Mouse (Mus musculus) heart, embryonic 12.5 days (tissue): ENCODE measurements around the gene Tent5c. TPM values are rescaled to one million over a fixed set of nuclear protein-coding genes. Genes with fewer than 3 reads are reported as not detected.

Source experiments
- ATAC-seq: fragments of 200-750 bp; cut with Nextera tagmentation; 2 replicates; pipeline ENCODE4 v1.8.0; 2017; ENCODE audit warnings: moderate TSS enrichment, moderate library complexity; ENCODE audit not compliant: insufficient number of reproducible peaks, low FRiP score
- H3K27ac ChIP-seq: fragments of 300-500 bp; sonication (generic); 2 replicates; pipeline ENCODE4 v1.5.1; 2016; ENCODE audit warnings: mild to moderate bottlenecking, moderate library complexity; ENCODE audit not compliant: poor library complexity, severe bottlenecking
- H3K27me3 ChIP-seq: fragments of 300-500 bp; sonication (generic); replicated peaks from 2 replicates; pipeline ENCODE4 v1.6.1; 2016; ENCODE audit warnings: mild to moderate bottlenecking, moderate library complexity
- H3K36me3 ChIP-seq: fragments of 300-500 bp; sonication (generic); 2 replicates; pipeline ENCODE4 v1.6.1; 2016; ENCODE audit warnings: mild to moderate bottlenecking, moderate library complexity
- H3K4me1 ChIP-seq: fragments of 300-500 bp; sonication (generic); replicated peaks from 2 replicates; pipeline ENCODE4 v1.6.1; 2016; ENCODE audit warnings: mild to moderate bottlenecking
- H3K4me2 ChIP-seq: fragments of 300-500 bp; sonication (generic); 2 replicates; pipeline ENCODE4 v1.6.1; 2016; ENCODE audit warnings: mild to moderate bottlenecking, moderate library complexity
- H3K4me3 ChIP-seq: fragments of 300-500 bp; sonication (generic); 2 replicates; pipeline ENCODE4 v1.5.1; 2016; ENCODE audit warnings: mild to moderate bottlenecking
- H3K9ac ChIP-seq: fragments of 300-500 bp; sonication (generic); 2 replicates; pipeline ENCODE4 v1.6.1; 2016; ENCODE audit warnings: mild to moderate bottlenecking, moderate library complexity
- H3K9me3 ChIP-seq: fragments of 300-500 bp; sonication (generic); replicated peaks from 2 replicates; pipeline ENCODE4 v1.6.1; 2016; ENCODE audit warnings: mild to moderate bottlenecking, moderate library complexity
- WGBS: fragments of 180-500 bp; shearing (Covaris S2); methylation state at CpG from one replicate; pipeline ENCODE4 v1.1.7; 2016; 5-methylcytosine and 5-hydroxymethylcytosine counted together
- polyA plus RNA-seq: library from polyadenylated mRNA; unstranded; fragments of >200 nt; fragmentation: Nextera tagmentation; extraction: Ambion mirVana; gene quantifications from 2 replicates; pipeline ENCODE4 v1.2.1, GENCODE M21; 2016

Gene Tent5c
- polyA plus RNA-seq, 1 experiment from 2014 or later, result 24.8 TPM

- no peak for ATAC-seq
- Histone ChIP-seq H3K27me3 (peaks cover 25% of the 10 kb centered on the region), H3K36me3 (no peaks in the 10 kb centered on the region), H3K4me2 (peak overlapping the region; percentile 9; the same call in 1 of the 2 replicates), H3K4me1 (peaks cover 17% of the 10 kb centered on the region), H3K27ac (no peak overlapping the region), H3K4me3 (peak overlapping the region; percentile 76), H3K9ac (no peak overlapping the region), H3K9me3 (no peaks in the 10 kb centered on the region)
- WGBS, result 70% methylated on average over 2 of the region's 2 CpGs
These were observed 2.1 kb downstream of the Tent5c start for GRCm38 (mm10) chr3:100487046-100487445.

- Histone ChIP-seq H3K9ac (peak overlapping the region; percentile 51; the same call in 1 of the 2 replicates), H3K36me3 (no peaks in the 10 kb centered on the region), H3K4me2 (peak overlapping the region; percentile 38; the same call in 1 of the 2 replicates), H3K27me3 (peaks cover 25% of the 10 kb centered on the region), H3K27ac (0 out of 2 replicates have a peak overlapping the region, but pooled peaks have one; percentile 39), H3K9me3 (no peaks in the 10 kb centered on the region), H3K4me3 (peak overlapping the region; percentile 76), H3K4me1 (peaks cover 19% of the 10 kb centered on the region)
- ATAC-seq, result no peak
- 50% methylated on average over 11 of the region's 11 CpGs for WGBS
These were observed 3.6 kb downstream of the Tent5c start for GRCm38 (mm10) chr3:100485390-100486132.

GRCm38 (mm10) chr3:100482971-100483610, 6.0 kb downstream of the Tent5c start:
- Histone ChIP-seq H3K9me3 (no peaks in the 10 kb centered on the region), H3K4me3 (no peak overlapping the region), H3K4me2 (peak overlapping the region; percentile 42; the same call in 1 of the 2 replicates), H3K27ac (peak overlapping the region; percentile 67; the same call in 1 of the 2 replicates), H3K9ac (no peak overlapping the region), H3K36me3 (no peaks in the 10 kb centered on the region), H3K27me3 (peaks cover 25% of the 10 kb centered on the region), H3K4me1 (peaks cover 12% of the 10 kb centered on the region; the same call in 1 of the 2 replicates)
- 69% methylated on average over 5 of the region's 5 CpGs for WGBS
- ATAC-seq, result peak; percentile 86

- H3K36me3 ChIP-seq, result no peaks in the 10 kb centered on the region
- ATAC-seq, result peak; percentile 87
- H3K4me2 ChIP-seq, result peak overlapping the region; percentile 42
- H3K27me3 ChIP-seq, result peaks cover 21% of the 10 kb centered on the region
- H3K4me1 ChIP-seq, result peaks cover 12% of the 10 kb centered on the region; the same call in 1 of the 2 replicates
- H3K27ac ChIP-seq, result peak overlapping the region; percentile 67
- no peak overlapping the region for H3K9ac ChIP-seq
- H3K4me3 ChIP-seq, result no peak overlapping the region; the same call in 1 of the 2 replicates
- no peaks in the 10 kb centered on the region for H3K9me3 ChIP-seq
- WGBS, result 23% methylated on average over 7 of the region's 7 CpGs
These were observed 6.7 kb downstream of the Tent5c start for GRCm38 (mm10) chr3:100482324-100482911.

DNA sequence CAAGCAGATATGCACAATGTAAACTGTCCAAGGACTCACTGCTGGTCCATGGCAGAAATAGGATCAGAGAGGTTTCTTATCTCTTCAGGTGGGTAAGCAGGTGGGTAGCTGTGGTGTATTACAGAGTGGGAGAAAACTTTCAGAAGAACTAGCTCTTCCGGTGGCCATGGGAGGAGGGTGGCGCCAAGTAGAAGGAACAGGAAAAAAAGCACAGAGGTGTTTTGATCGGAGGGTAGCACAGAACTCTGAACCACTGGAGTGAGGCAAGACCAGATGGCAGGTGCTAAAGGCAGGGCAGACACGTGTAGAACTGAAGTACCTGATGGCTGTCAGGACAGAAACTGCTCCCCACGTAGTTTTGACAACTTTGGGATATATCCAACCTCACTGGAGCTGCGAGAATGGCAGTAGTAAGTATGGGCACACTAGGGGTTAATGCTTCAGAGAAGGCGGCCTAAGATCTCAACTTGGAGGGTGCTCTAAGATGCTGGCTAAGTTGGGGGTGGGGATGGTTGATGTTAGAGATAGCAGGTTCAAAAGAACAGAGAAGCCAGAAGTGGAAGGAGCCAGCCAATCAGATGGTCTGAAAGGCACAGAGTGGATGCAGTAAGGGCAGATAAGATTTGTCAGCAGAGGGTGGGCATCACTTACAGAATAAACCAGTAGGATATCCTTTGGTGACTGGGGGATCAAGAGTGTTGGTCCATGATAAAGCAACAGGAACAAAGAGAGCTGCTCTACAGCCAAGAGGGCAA, 8.7 kb downstream of the Tent5c start:
- ATAC-seq, result no peak
- Histone ChIP-seq H3K36me3 (no peaks in the 10 kb centered on the region), H3K9me3 (no peaks in the 10 kb centered on the region), H3K27ac (no peak overlapping the region), H3K4me1 (peaks cover 12% of the 10 kb centered on the region; the same call in 1 of the 2 replicates), H3K27me3 (0 out of 2 replicates have a peak, but pooled peaks cover 2% of the 10 kb centered on the region), H3K4me3 (no peak overlapping the region), H3K4me2 (peak overlapping the region; percentile 42), H3K9ac (no peak overlapping the region)
- WGBS, result 66% methylated on average over 7 of the region's 7 CpGs

- Histone ChIP-seq H3K4me1 (no peaks in the 10 kb centered on the region), H3K36me3 (no peaks in the 10 kb centered on the region), H3K9me3 (no peaks in the 10 kb centered on the region), H3K27me3 (no peaks in the 10 kb centered on the region), H3K4me2 (no peak overlapping the region), H3K9ac (no peak overlapping the region), H3K4me3 (no peak overlapping the region), H3K27ac (no peak overlapping the region)
- ATAC-seq, result no peak
- 58% methylated on average over 7 of the region's 8 CpGs for WGBS
These were observed 14.1 kb downstream of the Tent5c start for GRCm38 (mm10) chr3:100474950-100475472.

DNA sequence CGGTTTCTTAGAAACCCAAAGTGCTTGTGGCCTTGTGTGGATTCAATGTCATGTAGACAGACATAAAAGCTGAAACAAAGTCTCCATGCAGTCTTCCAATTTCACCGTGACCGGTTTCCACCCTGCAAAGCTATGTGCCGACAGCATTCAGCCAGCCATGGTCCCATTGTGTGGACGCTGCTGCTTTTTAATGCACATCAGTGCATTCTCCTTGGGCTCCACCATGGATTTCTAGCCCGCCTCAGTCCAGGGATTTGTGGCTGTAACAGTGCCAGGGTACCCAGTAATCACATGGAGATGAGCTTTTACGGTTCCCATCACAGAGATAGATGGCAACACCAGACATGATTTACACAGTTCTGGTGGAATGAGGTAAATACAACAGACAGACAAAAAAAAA, 14.6 kb downstream of the Tent5c start:
- Histone ChIP-seq H3K27me3 (no peaks in the 10 kb centered on the region), H3K9me3 (no peaks in the 10 kb centered on the region), H3K36me3 (no peaks in the 10 kb centered on the region), H3K9ac (no peak overlapping the region), H3K4me2 (no peak overlapping the region), H3K4me1 (no peaks in the 10 kb centered on the region), H3K4me3 (no peak overlapping the region), H3K27ac (no peak overlapping the region)
- WGBS, result 91% methylated on average over 7 of the region's 7 CpGs
- ATAC-seq, result no peak

DNA sequence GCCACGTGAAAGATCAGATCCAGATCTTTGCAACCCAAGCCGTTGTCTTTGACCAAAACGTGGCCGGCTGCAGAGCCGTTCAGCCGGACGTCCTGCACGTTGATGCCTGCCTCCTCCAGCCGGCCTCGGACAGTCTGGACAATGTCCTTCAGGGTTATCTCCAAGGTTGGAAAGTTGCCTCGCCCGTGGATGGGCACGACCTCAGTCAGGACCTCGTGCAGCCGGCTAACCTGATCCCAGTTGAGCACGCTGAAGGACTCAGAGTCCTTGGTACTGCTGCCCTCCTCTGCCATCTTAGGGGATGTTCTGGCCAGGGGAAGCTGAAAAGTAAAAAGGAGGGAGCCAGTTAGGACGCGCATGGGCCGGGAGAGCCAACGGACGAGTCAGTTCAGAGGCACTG, 16.0 kb downstream of the Tent5c start:
- no peak for ATAC-seq
- Histone ChIP-seq H3K9ac (no peak overlapping the region), H3K9me3 (no peaks in the 10 kb centered on the region), H3K36me3 (no peaks in the 10 kb centered on the region), H3K27ac (no peak overlapping the region), H3K4me2 (no peak overlapping the region), H3K4me3 (no peak overlapping the region), H3K27me3 (no peaks in the 10 kb centered on the region), H3K4me1 (no peaks in the 10 kb centered on the region)
- WGBS, result 57% methylated on average over 21 of the region's 21 CpGs

DNA sequence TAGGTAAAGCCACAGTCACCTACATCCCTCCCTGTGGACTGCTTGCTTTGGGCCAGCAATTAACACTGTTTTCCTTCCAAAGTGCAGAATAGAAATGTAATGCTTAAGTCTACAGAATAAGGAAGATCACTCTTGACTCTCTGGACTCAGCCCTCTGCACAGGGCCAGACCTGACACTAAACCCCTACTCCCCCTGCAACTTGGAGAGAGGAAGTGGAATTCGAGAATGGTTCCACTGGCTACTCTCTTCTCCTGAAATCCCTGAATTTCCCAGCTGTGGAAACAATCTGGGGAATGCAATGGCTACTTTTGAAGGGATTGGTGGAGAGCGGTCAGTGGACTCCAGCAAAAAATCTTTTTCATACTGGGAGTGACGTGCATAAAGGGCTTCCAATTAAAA, 18.2 kb downstream of the Tent5c start:
- no peak overlapping the region for H3K4me2 ChIP-seq
- ATAC-seq, result no peak
- no peaks in the 10 kb centered on the region for H3K4me1 ChIP-seq
- no peaks in the 10 kb centered on the region for H3K27me3 ChIP-seq
- no peak overlapping the region for H3K27ac ChIP-seq
- no peaks in the 10 kb centered on the region for H3K36me3 ChIP-seq
- no peaks in the 10 kb centered on the region for H3K9me3 ChIP-seq
- H3K9ac ChIP-seq, result no peak overlapping the region
- WGBS, result 65% methylated on average over 3 of the region's 3 CpGs
- H3K4me3 ChIP-seq, result no peak overlapping the region

DNA sequence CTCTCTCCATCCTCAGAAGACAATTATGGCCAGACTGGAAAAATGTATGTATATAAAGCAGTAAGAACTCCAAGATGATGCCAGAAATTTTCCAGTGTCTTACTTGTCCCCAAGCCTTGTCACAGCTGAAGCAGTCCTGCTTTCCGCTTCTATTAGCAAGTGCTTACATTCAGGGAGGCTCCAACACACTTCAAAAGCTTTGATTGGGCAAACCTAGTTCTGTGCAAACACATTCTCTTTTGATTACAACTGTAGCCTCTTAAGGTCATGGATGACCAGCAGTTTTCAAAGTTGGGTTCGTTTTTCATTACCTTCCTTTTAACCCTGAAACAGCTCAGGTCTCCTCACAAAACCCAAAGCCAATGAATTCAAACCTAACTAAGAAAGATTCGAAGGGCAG, 19.0 kb downstream of the Tent5c start:
- Histone ChIP-seq H3K4me2 (no peak overlapping the region), H3K36me3 (no peaks in the 10 kb centered on the region), H3K4me1 (no peaks in the 10 kb centered on the region), H3K27me3 (no peaks in the 10 kb centered on the region), H3K4me3 (no peak overlapping the region), H3K9ac (no peak overlapping the region), H3K9me3 (no peaks in the 10 kb centered on the region), H3K27ac (no peak overlapping the region)
- no peak for ATAC-seq
- WGBS, result 83% methylated on average over 3 of the region's 3 CpGs
